Mouse (Mus musculus) hindbrain, embryonic 16.5 days (tissue): ENCODE measurements at regions not wholly inside any gene's neighbourhood (a gene's known extent, or its start where the extent isn't known, plus 50 kb on each side); places are given as distances from the start of the nearest gene placed in this dataset.
A peak's percentile ranks its signal among the peaks of the same experiment; 100 is the strongest.

Experiments
- ATAC-seq: fragments of 200-750 bp; cut with Nextera tagmentation; 2 replicates; pipeline ENCODE4 v1.8.0; 2017; ENCODE audit warnings: moderate TSS enrichment, moderate library complexity
- H3K27ac ChIP-seq: fragments of 300-500 bp; sonication (generic); 2 replicates; pipeline ENCODE4 v1.5.1; 2014; ENCODE audit warnings: low read depth, mild to moderate bottlenecking, control low read depth, low read length, moderate library complexity
- H3K27me3 ChIP-seq: fragments of 300-500 bp; sonication (generic); replicated peaks from 2 replicates; pipeline ENCODE4 v1.6.1; 2014; ENCODE audit warnings: low read length; ENCODE audit not compliant: control insufficient read depth, insufficient read depth
- H3K36me3 ChIP-seq: fragments of 300-500 bp; sonication (generic); 2 replicates; pipeline ENCODE4 v1.6.1; 2014; ENCODE audit warnings: mild to moderate bottlenecking, low read length, moderate library complexity, mixed read lengths; ENCODE audit not compliant: control insufficient read depth, insufficient read depth
- H3K4me1 ChIP-seq: fragments of 300-500 bp; sonication (generic); 2 replicates; pipeline ENCODE4 v1.6.1; 2014; ENCODE audit warnings: low read depth, low read length; ENCODE audit not compliant: control insufficient read depth, insufficient read depth
- H3K4me2 ChIP-seq: fragments of 300-500 bp; sonication (generic); 2 replicates; pipeline ENCODE4 v1.6.1; 2014; ENCODE audit warnings: mild to moderate bottlenecking, low read length, control low read depth, moderate library complexity
- H3K4me3 ChIP-seq: fragments of 300-500 bp; sonication (generic); 2 replicates; pipeline ENCODE4 v1.5.1; 2014; ENCODE audit warnings: mild to moderate bottlenecking, low read length, control low read depth, moderate library complexity
- H3K9ac ChIP-seq: fragments of 300-500 bp; sonication (generic); 2 replicates; pipeline ENCODE4 v1.6.1; 2014; ENCODE audit warnings: low read depth, mild to moderate bottlenecking, control low read depth, low read length, moderate library complexity
- H3K9me3 ChIP-seq: fragments of 300-500 bp; sonication (generic); 2 replicates; pipeline ENCODE4 v1.6.1; 2014; ENCODE audit warnings: mild to moderate bottlenecking, low read length, moderate library complexity; ENCODE audit not compliant: control insufficient read depth
- WGBS: fragments of 180-500 bp; shearing (Covaris S2); extraction: QIAGEN DNeasy Blood & Tissue Kit; methylation state at CpG from one replicate; pipeline ENCODE4 v1.1.7; 2014; 5-methylcytosine and 5-hydroxymethylcytosine counted together

- ATAC-seq: peak; percentile 70; the same call in 1 of the 2 replicates
- H3K9me3 ChIP-seq: no peaks in the 10 kb centered on the region
- WGBS: 43% methylated on average over 7 of the region's 7 CpGs
- H3K4me1 ChIP-seq: no peaks in the 10 kb centered on the region
- no peaks in the 10 kb centered on the region for H3K36me3 ChIP-seq
- no peak overlapping the region for H3K4me2 ChIP-seq
- no peaks in the 10 kb centered on the region for H3K27me3 ChIP-seq
- H3K4me3 ChIP-seq: no peak overlapping the region
- H3K9ac ChIP-seq: no peak overlapping the region
- H3K27ac ChIP-seq: no peak overlapping the region
Measured at GRCm38 (mm10) chr6:41112861-41113610, 77.7 kb upstream of the 2210010C04Rik start.

GRCm38 (mm10) chr6:41111829-41112228 lies 76.5 kb upstream of the 2210010C04Rik start:
- H3K27me3 ChIP-seq: no peaks in the 10 kb centered on the region
- no peaks in the 10 kb centered on the region for H3K36me3 ChIP-seq
- no peak overlapping the region for H3K4me2 ChIP-seq
- no peak overlapping the region for H3K9ac ChIP-seq
- H3K4me1 ChIP-seq: no peaks in the 10 kb centered on the region
- no peaks in the 10 kb centered on the region for H3K9me3 ChIP-seq
- H3K4me3 ChIP-seq: no peak overlapping the region
- H3K27ac ChIP-seq: no peak overlapping the region
- no peak for ATAC-seq

- H3K9ac ChIP-seq: no peak overlapping the region
- no peaks in the 10 kb centered on the region for H3K36me3 ChIP-seq
- H3K27me3 ChIP-seq: no peaks in the 10 kb centered on the region
- no peak overlapping the region for H3K4me2 ChIP-seq
- H3K9me3 ChIP-seq: no peaks in the 10 kb centered on the region
- no peak overlapping the region for H3K4me3 ChIP-seq
- 68% methylated on average over 1 of the region's 1 CpGs for WGBS
- no peak for ATAC-seq
- H3K4me1 ChIP-seq: no peaks in the 10 kb centered on the region
- H3K27ac ChIP-seq: no peak overlapping the region
Measured at GRCm38 (mm10) chr6:41108897-41109296, 73.6 kb upstream of the 2210010C04Rik start.

GRCm38 (mm10) chr6:41103689-41104400 lies 68.5 kb upstream of the 2210010C04Rik start:
- Histone ChIP-seq H3K9me3 (no peaks in the 10 kb centered on the region), H3K4me1 (no peaks in the 10 kb centered on the region), H3K27me3 (no peaks in the 10 kb centered on the region), H3K4me2 (no peak overlapping the region), H3K36me3 (no peaks in the 10 kb centered on the region), H3K27ac (no peak overlapping the region), H3K4me3 (no peak overlapping the region), H3K9ac (no peak overlapping the region)
- WGBS: 81% methylated on average over 6 of the region's 6 CpGs
- ATAC-seq: no peak

- Histone ChIP-seq H3K4me1 (no peaks in the 10 kb centered on the region), H3K4me3 (no peak overlapping the region), H3K9me3 (no peaks in the 10 kb centered on the region), H3K9ac (no peak overlapping the region), H3K27me3 (no peaks in the 10 kb centered on the region), H3K4me2 (no peak overlapping the region), H3K27ac (no peak overlapping the region), H3K36me3 (no peaks in the 10 kb centered on the region)
- ATAC-seq: no peak
- WGBS: 84% methylated on average over 2 of the region's 2 CpGs
Measured at GRCm38 (mm10) chr6:41101997-41102396, 66.7 kb upstream of the 2210010C04Rik start.

- no peaks in the 10 kb centered on the region for H3K4me1 ChIP-seq
- H3K4me2 ChIP-seq: no peak overlapping the region
- H3K27me3 ChIP-seq: no peaks in the 10 kb centered on the region
- H3K36me3 ChIP-seq: no peaks in the 10 kb centered on the region
- H3K9ac ChIP-seq: no peak overlapping the region
- H3K27ac ChIP-seq: no peak overlapping the region
- H3K9me3 ChIP-seq: no peaks in the 10 kb centered on the region
- H3K4me3 ChIP-seq: no peak overlapping the region
- no peak for ATAC-seq
- 89% methylated on average over 2 of the region's 2 CpGs for WGBS
Measured at GRCm38 (mm10) chr6:41100258-41100657, 64.9 kb upstream of the 2210010C04Rik start.

GRCm38 (mm10) chr6:41091177-41091829 lies 56.0 kb upstream of the 2210010C04Rik start:
- H3K4me3 ChIP-seq: no peak overlapping the region
- no peak overlapping the region for H3K27ac ChIP-seq
- H3K4me2 ChIP-seq: no peak overlapping the region
- H3K27me3 ChIP-seq: no peaks in the 10 kb centered on the region
- no peaks in the 10 kb centered on the region for H3K4me1 ChIP-seq
- 54% methylated on average over 4 of the region's 4 CpGs for WGBS
- no peak overlapping the region for H3K9ac ChIP-seq
- no peaks in the 10 kb centered on the region for H3K36me3 ChIP-seq
- ATAC-seq: 0 out of 2 replicates have a peak, but pooled peaks have one; percentile 42
- H3K9me3 ChIP-seq: no peaks in the 10 kb centered on the region
